Mouse (Mus musculus) midbrain, embryonic 15.5 days (tissue): ENCODE measurements around the gene Mcl1. TPM values are rescaled to one million over a fixed set of nuclear protein-coding genes. Genes with fewer than 3 reads are reported as not detected.

ENCODE experiments used
- ATAC-seq: fragments of 200-750 bp; cut with Nextera tagmentation; replicated peaks from 2 replicates; pipeline ENCODE4 v1.8.0; 2017; ENCODE audit warnings: moderate TSS enrichment
- H3K27ac ChIP-seq: fragments of 300-500 bp; sonication (generic); 2 replicates; pipeline ENCODE4 v1.5.1; 2015; ENCODE audit warnings: mild to moderate bottlenecking, inconsistent platforms
- H3K27me3 ChIP-seq: fragments of 300-500 bp; sonication (generic); replicated peaks from 2 replicates; pipeline ENCODE4 v1.6.1; 2015; ENCODE audit warnings: inconsistent platforms
- H3K36me3 ChIP-seq: fragments of 300-500 bp; sonication (generic); replicated peaks from 2 replicates; pipeline ENCODE4 v1.6.1; 2015; ENCODE audit warnings: inconsistent platforms
- H3K4me1 ChIP-seq: fragments of 300-500 bp; sonication (generic); 2 replicates; pipeline ENCODE4 v1.6.1; 2015; ENCODE audit warnings: inconsistent platforms
- H3K4me2 ChIP-seq: fragments of 300-500 bp; sonication (generic); 2 replicates; pipeline ENCODE4 v1.6.1; 2015; ENCODE audit warnings: inconsistent platforms, mild to moderate bottlenecking, moderate library complexity
- H3K4me3 ChIP-seq: fragments of 300-500 bp; sonication (generic); 2 replicates; pipeline ENCODE4 v1.5.1; 2015; ENCODE audit warnings: mild to moderate bottlenecking, inconsistent platforms
- H3K9ac ChIP-seq: fragments of 300-500 bp; sonication (generic); 2 replicates; pipeline ENCODE4 v1.6.1; 2015; ENCODE audit warnings: mild to moderate bottlenecking, inconsistent platforms
- H3K9me3 ChIP-seq: fragments of 300-500 bp; sonication (generic); 2 replicates; pipeline ENCODE4 v1.6.1; 2016; ENCODE audit warnings: inconsistent platforms
- WGBS: fragments of 180-500 bp; shearing (Covaris S2); methylation state at CpG from one replicate; pipeline ENCODE4 v1.1.7; 2015; ENCODE audit warnings: mixed read lengths; 5-methylcytosine and 5-hydroxymethylcytosine counted together
- polyA plus RNA-seq: library from polyadenylated mRNA; unstranded; fragments of >200 nt; fragmentation: Nextera tagmentation; extraction: Ambion mirVana; gene quantifications from 2 replicates; pipeline ENCODE4 v1.2.1, GENCODE M21; 2015

The Mcl1 gene
- polyA plus RNA-seq, 1 experiment from 2014 or later, result 47.8 TPM

- H3K4me3 ChIP-seq, result no peak overlapping the region
- WGBS, result 62% methylated on average over 11 of the region's 11 CpGs
- no peak for ATAC-seq
- no peaks in the 10 kb centered on the region for H3K9me3 ChIP-seq
- H3K4me1 ChIP-seq, result no peaks in the 10 kb centered on the region
- no peaks in the 10 kb centered on the region for H3K27me3 ChIP-seq
- H3K9ac ChIP-seq, result no peak overlapping the region
- no peak overlapping the region for H3K27ac ChIP-seq
- H3K4me2 ChIP-seq, result no peak overlapping the region
- H3K36me3 ChIP-seq, result no peaks in the 10 kb centered on the region
These were observed 35.5 kb downstream of the Mcl1 start for GRCm38 (mm10) chr3:95693821-95694807.

GRCm38 (mm10) chr3:95694808-95695703, 36.5 kb downstream of the Mcl1 start:
- H3K27me3 ChIP-seq, result no peaks in the 10 kb centered on the region
- no peak for ATAC-seq
- no peak overlapping the region for H3K9ac ChIP-seq
- H3K4me2 ChIP-seq, result no peak overlapping the region
- no peaks in the 10 kb centered on the region for H3K9me3 ChIP-seq
- no peaks in the 10 kb centered on the region for H3K36me3 ChIP-seq
- no peak overlapping the region for H3K4me3 ChIP-seq
- no peaks in the 10 kb centered on the region for H3K4me1 ChIP-seq
- 91% methylated on average over 11 of the region's 11 CpGs for WGBS
- H3K27ac ChIP-seq, result no peak overlapping the region

DNA sequence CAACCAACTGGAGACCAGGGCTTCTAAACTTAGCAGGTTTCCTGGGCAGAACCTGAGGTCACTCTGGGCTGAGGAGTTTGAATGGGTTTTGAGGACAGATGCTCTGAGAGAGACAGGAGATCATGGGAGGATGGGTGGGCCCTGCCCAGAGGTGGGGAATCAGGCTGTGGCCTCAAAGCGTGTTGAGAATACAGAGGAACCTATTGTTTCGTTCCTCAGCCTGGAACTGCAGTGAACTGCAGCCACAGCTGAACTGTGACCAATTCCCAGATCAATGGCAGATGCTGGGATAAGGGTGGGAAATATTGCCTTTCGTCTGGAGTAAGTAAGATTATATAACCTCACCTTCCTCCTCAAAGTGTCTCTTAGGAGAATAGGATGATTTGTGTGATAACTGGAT, 37.2 kb downstream of the Mcl1 start:
- no peak overlapping the region for H3K4me3 ChIP-seq
- 35% methylated on average over 3 of the region's 3 CpGs for WGBS
- H3K36me3 ChIP-seq, result no peaks in the 10 kb centered on the region
- H3K4me2 ChIP-seq, result no peak overlapping the region
- no peaks in the 10 kb centered on the region for H3K4me1 ChIP-seq
- H3K9ac ChIP-seq, result no peak overlapping the region
- ATAC-seq, result no peak
- no peak overlapping the region for H3K27ac ChIP-seq
- H3K9me3 ChIP-seq, result no peaks in the 10 kb centered on the region
- no peaks in the 10 kb centered on the region for H3K27me3 ChIP-seq

- H3K4me1 ChIP-seq, result no peaks in the 10 kb centered on the region
- no peaks in the 10 kb centered on the region for H3K27me3 ChIP-seq
- H3K9me3 ChIP-seq, result no peaks in the 10 kb centered on the region
- ATAC-seq, result no peak
- H3K9ac ChIP-seq, result no peak overlapping the region
- H3K36me3 ChIP-seq, result no peaks in the 10 kb centered on the region
- H3K4me2 ChIP-seq, result no peak overlapping the region
- WGBS, result 41% methylated on average over 7 of the region's 7 CpGs
- no peak overlapping the region for H3K4me3 ChIP-seq
- no peak overlapping the region for H3K27ac ChIP-seq
These were observed 37.8 kb downstream of the Mcl1 start for GRCm38 (mm10) chr3:95696360-95696759.

- H3K4me2 ChIP-seq, result no peak overlapping the region
- no peak overlapping the region for H3K27ac ChIP-seq
- no peaks in the 10 kb centered on the region for H3K9me3 ChIP-seq
- no peaks in the 10 kb centered on the region for H3K27me3 ChIP-seq
- 96% methylated on average over 4 of the region's 4 CpGs for WGBS
- ATAC-seq, result no peak
- no peak overlapping the region for H3K9ac ChIP-seq
- H3K4me3 ChIP-seq, result no peak overlapping the region
- H3K4me1 ChIP-seq, result peaks cover 6% of the 10 kb centered on the region; the same call in 1 of the 2 replicates
- no peaks in the 10 kb centered on the region for H3K36me3 ChIP-seq
These were observed 39.7 kb downstream of the Mcl1 start for GRCm38 (mm10) chr3:95698286-95698685.

- 59% methylated on average over 6 of the region's 6 CpGs for WGBS
These were observed 41.7 kb downstream of the Mcl1 start for GRCm38 (mm10) chr3:95700233-95700681.

GRCm38 (mm10) chr3:95701085-95701484, 42.5 kb downstream of the Mcl1 start:
- 81% methylated on average over 2 of the region's 2 CpGs for WGBS
- no peak for ATAC-seq
- H3K9me3 ChIP-seq, result no peaks in the 10 kb centered on the region
- no peaks in the 10 kb centered on the region for H3K36me3 ChIP-seq
- H3K9ac ChIP-seq, result no peak overlapping the region
- no peaks in the 10 kb centered on the region for H3K27me3 ChIP-seq
- H3K4me3 ChIP-seq, result no peak overlapping the region
- H3K4me1 ChIP-seq, result peaks cover 6% of the 10 kb centered on the region; the same call in 1 of the 2 replicates
- H3K4me2 ChIP-seq, result no peak overlapping the region
- H3K27ac ChIP-seq, result no peak overlapping the region

More at GRCm38 (mm10) chr3:95700233-95700681, 41.7 kb downstream of the Mcl1 start:
- ATAC-seq, result no peak
- H3K36me3 ChIP-seq, result no peaks in the 10 kb centered on the region
- no peak overlapping the region for H3K27ac ChIP-seq
- H3K4me2 ChIP-seq, result no peak overlapping the region
- no peaks in the 10 kb centered on the region for H3K9me3 ChIP-seq
- H3K27me3 ChIP-seq, result no peaks in the 10 kb centered on the region
- no peak overlapping the region for H3K4me3 ChIP-seq
- no peak overlapping the region for H3K9ac ChIP-seq
- peaks cover 6% of the 10 kb centered on the region; the same call in 1 of the 2 replicates for H3K4me1 ChIP-seq

DNA sequence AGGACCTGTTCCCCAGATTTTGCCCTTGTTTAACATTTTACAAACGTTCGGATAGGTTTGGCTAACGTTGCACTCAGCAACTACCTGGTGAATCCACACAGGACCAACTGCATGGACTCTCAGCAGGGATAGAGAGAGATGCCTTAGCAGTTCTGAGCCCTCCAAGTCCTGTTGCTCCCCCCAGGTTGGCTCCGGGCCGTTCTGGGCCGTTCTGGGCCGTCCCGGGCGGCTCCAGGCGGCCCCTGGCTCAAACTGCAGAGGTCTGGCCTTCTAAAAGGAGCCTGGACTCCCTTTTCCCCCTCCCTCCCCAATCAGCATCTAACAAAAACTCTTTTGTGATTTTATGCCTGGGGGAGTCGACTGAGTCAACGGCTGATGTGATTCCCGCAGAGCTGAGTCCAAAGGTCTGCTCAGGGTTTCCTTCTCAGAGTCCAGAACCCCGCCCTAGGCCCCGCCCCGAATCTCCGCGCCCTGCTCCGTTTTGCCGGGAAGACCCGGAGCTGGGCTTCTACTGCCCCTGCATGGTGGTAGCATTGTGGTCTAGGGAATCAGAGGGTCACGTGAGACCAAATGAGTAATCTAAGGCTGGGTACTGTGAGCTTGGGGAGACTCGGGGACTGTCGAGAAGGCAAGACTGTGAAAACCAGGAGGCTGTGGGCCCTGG, 43.4 kb downstream of the Mcl1 start:
- H3K9ac ChIP-seq, result no peak overlapping the region
- H3K9me3 ChIP-seq, result no peaks in the 10 kb centered on the region
- H3K4me2 ChIP-seq, result peak overlapping the region; percentile 38
- H3K27me3 ChIP-seq, result no peaks in the 10 kb centered on the region
- H3K4me1 ChIP-seq, result peaks cover 6% of the 10 kb centered on the region; the same call in 1 of the 2 replicates
- peak; percentile 56; the same call in 1 of the 2 replicates for ATAC-seq
- peak overlapping the region; percentile 15 for H3K4me3 ChIP-seq
- 5% methylated on average over 24 of the region's 24 CpGs for WGBS
- H3K36me3 ChIP-seq, result no peaks in the 10 kb centered on the region
- H3K27ac ChIP-seq, result no peak overlapping the region

GRCm38 (mm10) chr3:95703276-95703675, 44.7 kb downstream of the Mcl1 start:
- Histone ChIP-seq H3K9me3 (no peaks in the 10 kb centered on the region), H3K27ac (no peak overlapping the region), H3K27me3 (no peaks in the 10 kb centered on the region), H3K4me1 (peaks cover 6% of the 10 kb centered on the region; the same call in 1 of the 2 replicates), H3K4me3 (no peak overlapping the region), H3K4me2 (no peak overlapping the region), H3K9ac (no peak overlapping the region), H3K36me3 (no peaks in the 10 kb centered on the region)
- no peak for ATAC-seq
- WGBS, result 94% methylated on average over 3 of the region's 3 CpGs

- ATAC-seq, result no peak
- H3K27ac ChIP-seq, result no peak overlapping the region
- H3K9me3 ChIP-seq, result no peaks in the 10 kb centered on the region
- 91% methylated on average over 4 of the region's 4 CpGs for WGBS
- no peaks in the 10 kb centered on the region for H3K27me3 ChIP-seq
- H3K4me1 ChIP-seq, result peaks cover 6% of the 10 kb centered on the region; the same call in 1 of the 2 replicates
- H3K4me3 ChIP-seq, result no peak overlapping the region
- no peaks in the 10 kb centered on the region for H3K36me3 ChIP-seq
- H3K9ac ChIP-seq, result no peak overlapping the region
- H3K4me2 ChIP-seq, result no peak overlapping the region
These were observed 46.0 kb downstream of the Mcl1 start for GRCm38 (mm10) chr3:95704612-95705011.

- Histone ChIP-seq H3K9ac (no peak overlapping the region), H3K4me2 (no peak overlapping the region), H3K9me3 (no peaks in the 10 kb centered on the region), H3K27ac (no peak overlapping the region), H3K27me3 (no peaks in the 10 kb centered on the region), H3K4me1 (peaks cover 6% of the 10 kb centered on the region; the same call in 1 of the 2 replicates), H3K4me3 (no peak overlapping the region), H3K36me3 (no peaks in the 10 kb centered on the region)
- WGBS, result 91% methylated on average over 4 of the region's 4 CpGs
- no peak for ATAC-seq
These were observed 47.7 kb downstream of the Mcl1 start for GRCm38 (mm10) chr3:95706273-95706672.
